Mouse (Mus musculus) inflammation-experienced regulatory T-cells (primary cell): ENCODE measurements around the gene Gm14137. TPM values are rescaled to one million over a fixed set of nuclear protein-coding genes. Genes with fewer than 3 reads are reported as not detected.

Experiments used
- polyA plus RNA-seq, 2 experiments: library from polyadenylated mRNA; unstranded; fragments of 100-300 nt; shearing (Covaris generic); gene quantifications; one replicate each; pipeline ENCODE4 v1.2.1; 2017

The Gm14137 gene
- polyA plus RNA-seq = under 1 TPM; 0.70 to 0.83 TPM

DNA sequence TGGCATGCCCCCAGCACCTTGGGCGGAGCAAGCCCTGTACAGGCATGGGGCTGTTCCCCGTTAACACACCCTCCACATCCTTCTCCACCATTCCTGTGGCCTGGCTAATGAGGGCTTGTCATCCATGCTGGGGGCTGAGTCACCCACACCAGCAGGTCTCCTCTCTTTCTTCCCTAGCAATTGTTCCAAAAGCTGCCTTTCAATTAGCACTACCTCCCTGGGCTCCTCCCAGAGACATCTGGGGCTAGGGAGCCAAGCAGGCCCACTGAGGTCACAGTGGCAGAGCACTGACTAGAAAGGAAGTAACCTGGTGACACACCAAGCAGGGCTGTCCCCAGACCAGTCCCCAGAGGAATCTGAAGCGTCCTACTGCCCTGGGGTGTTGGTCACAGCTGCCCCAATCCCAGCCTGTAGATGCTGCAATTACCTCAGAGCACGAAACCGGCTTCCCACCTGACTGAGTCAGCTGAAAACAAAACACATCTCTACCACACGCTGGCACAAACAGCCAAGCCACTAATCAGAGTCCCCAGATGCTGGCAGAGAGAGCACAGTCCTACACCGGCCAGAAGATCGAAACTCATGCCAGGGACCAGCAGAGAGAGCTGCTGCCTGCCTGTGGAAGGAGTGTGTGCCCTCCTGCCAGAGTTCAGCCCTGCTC, at the start of gene Gm14137:
Gene Gm14137 (plus strand): TSS at position 519 of the 661 bp plus-strand sequence.

DNA sequence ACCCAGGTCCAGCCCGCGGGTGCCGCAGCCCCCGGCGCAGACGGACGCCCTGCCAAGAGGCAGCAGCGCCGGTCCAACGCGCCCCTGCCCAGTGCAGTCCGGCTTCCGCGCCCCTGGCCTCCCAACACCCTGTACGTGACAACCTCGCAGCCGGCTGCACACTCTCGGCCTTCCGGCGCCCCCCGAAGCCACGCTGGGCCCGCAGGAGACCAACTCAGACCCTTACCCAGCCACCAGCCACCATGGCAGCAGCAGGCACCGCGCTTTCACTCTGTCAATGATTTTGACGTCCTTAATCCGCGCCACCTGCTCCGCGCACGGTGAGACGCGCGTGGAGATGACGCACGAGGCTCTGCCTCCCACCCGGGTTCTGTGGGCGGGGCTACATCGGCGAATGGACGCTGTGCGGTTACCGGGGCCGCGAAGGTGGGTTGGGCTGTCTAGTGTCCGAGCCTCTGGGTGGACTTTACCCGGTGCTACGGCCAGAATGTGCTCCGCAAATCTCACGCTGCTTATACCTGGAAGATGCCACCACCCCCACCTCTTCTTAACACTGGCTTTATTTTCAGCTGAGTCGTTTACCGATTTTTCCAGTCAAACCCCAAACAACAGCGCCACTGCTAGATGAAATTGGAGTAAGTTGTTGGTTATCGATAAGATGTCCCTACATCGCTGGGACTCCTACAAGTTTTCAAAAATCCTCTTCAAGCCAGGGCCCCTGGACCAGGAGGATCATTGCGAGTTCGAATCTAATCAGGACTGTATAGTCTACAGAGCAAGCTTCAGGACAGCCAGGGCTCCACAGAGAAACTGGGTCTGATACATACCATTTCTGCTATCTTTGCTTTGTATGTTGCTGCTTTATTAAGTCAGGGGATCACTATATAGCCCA, 17.4 kb upstream of the Gm14137 start, which contains the start of gene Rmdn3:
Gene Rmdn3 (minus strand): TSS at position 354 of the 892 bp plus-strand sequence.

DNA sequence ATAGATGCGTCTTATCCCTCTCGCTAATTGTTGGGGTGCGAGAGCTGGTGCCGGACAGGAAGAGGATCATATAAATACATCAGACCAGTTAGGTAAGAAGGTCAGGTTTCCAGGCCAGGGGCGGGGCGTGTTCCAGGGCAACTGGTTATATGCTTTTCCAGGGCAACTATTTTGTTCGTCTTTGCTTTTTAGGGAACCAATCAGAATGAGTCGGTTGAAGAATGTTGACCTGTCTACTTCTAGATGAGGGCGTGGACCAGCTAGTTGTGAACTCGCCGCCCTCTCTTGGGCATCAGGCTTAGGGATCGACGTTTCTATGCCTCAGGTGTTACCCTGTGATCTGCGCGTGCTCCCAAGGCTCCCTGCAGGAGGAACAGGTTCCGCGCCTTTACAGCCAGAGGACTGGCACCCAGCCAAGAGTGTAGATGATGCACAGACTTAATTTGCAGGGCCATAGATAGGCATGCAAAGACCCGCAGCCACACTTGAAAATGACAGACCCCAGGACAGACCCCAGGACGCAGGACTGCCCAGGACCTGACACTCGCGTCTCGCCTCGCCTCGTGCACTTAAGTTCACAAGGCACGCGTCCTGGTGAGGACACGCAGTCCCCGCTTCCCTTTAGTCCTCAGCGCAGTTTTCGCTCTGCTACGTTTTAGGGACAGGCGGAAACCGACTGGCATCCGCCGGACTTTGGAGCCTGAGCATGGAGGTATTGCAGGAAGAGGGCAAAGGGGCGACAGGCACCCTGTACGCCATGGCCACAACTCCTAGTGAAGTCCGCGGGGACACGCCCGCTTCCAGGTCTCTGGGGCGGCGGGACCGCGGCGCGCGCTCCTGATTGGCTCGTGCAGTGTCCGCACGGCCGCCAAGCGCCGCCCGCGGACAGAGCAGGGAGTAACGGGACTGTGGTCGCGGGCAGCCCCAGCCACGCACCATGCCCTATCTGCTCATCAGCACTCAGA, 7.1 kb upstream of the Gm14137 start, which contains the start of gene Gchfr:
Gene Gchfr (plus strand): TSS at position 873 of the 965 bp plus-strand sequence.

DNA sequence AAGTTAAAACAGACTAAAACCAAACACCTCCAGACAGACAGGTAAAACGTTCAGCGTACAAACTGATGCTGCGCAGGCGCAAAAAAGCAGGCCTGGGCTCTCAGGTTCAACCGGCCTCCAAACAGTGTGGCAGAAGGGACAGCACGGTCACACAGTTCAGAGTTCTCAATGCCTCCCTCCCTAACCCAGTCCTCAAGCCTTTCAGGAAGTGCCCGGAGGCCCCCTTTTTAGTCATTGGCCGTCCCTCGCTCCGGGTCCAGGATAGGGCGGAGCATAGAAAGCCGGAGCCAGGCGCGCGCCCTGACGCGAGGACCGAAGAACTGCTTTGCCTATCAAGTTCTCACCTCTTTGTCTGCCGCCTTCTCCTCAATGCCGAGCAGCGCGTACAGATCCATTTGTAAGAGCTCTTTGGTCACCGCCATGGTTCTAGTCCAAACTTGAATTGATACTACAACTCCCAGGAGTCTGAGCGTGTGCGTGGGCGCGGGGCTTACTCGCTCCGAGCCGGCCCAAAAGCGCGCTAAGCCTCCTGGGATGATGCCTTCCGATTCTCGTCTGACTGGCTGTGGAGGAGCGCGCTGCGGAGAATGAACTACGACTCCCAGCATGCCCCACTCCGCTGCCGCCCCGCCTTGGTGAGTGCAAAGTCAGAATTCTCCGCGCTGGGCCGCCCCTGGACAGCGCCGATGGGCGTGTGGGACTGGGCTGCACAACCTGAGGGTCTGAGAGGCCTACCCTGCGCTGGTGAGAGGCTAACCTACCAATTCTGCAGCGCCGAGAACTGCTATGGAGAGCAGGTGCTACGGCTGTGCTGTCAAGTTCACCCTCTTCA, 34.3 kb downstream of the Gm14137 start, which contains the start of the genes Zfyve19 and Dnajc17:
Gene Zfyve19 (plus strand): TSS at position 274 of the 832 bp plus-strand sequence.
Gene Dnajc17 (minus strand): TSS at position 452 of the 832 bp plus-strand sequence.

Other genes starting within 250 kb of the Gm14137 start
- gene Chst14, start 248.0 kb upstream of the Gm14137 start, polyA plus RNA-seq = 1 to 10 TPM; 4.5 to 7.9 TPM
- gene Ccdc32, start 145.1 kb upstream of the Gm14137 start, polyA plus RNA-seq = 10 to 100 TPM; 20.8 to 30.6 TPM
- gene Rpusd2, start 139.7 kb upstream of the Gm14137 start, polyA plus RNA-seq = 1 to 10 TPM; 1.2 to 3.8 TPM
- gene Knl1, start 127.4 kb upstream of the Gm14137 start, polyA plus RNA-seq = under 1 TPM; 0.52 to 0.94 TPM
- gene Rad51, start 61.7 kb upstream of the Gm14137 start, polyA plus RNA-seq = 1 to 10 TPM; 3.6 to 3.8 TPM
- 10 to 100 TPM; 22.2 to 26.8 TPM for gene Rmdn3, start 17.5 kb upstream of the Gm14137 start, polyA plus RNA-seq
- gene Gchfr, start 6.7 kb upstream of the Gm14137 start, polyA plus RNA-seq = under 1 TPM; 0.34 to 0.60 TPM
- gene Zfyve19, start 34.1 kb downstream of the Gm14137 start, polyA plus RNA-seq = 10 to 100 TPM; 40.0 to 50.1 TPM
- gene Dnajc17, start 34.3 kb downstream of the Gm14137 start, polyA plus RNA-seq = 10 to 100 TPM; 22.5 to 35.9 TPM
- gene Ppp1r14d, start 55.4 kb downstream of the Gm14137 start, polyA plus RNA-seq = not detected
- under 1 TPM in 1 of 2 experiments, not detected in 1; 0.81 TPM for gene Spint1, start 62.9 kb downstream of the Gm14137 start, polyA plus RNA-seq
- gene Rhov, start 96.8 kb downstream of the Gm14137 start, polyA plus RNA-seq = under 1 TPM in 1 of 2 experiments, not detected in 1; 0.78 TPM
- 10 to 100 TPM; 11.3 to 12.6 TPM for gene Vps18, start 114.2 kb downstream of the Gm14137 start, polyA plus RNA-seq
- not detected for gene Dll4, start 151.3 kb downstream of the Gm14137 start, polyA plus RNA-seq
- gene Chac1, start 176.7 kb downstream of the Gm14137 start, polyA plus RNA-seq = 1 to 10 TPM in 1 of 2 experiments, under 1 TPM in 1; 0.29 to 1.9 TPM